Mouse (Mus musculus) spleen, adult 2 months (tissue): Measurements from ENCODE around the gene Tufm. TPM values are rescaled to one million over a fixed set of nuclear protein-coding genes. Genes with fewer than 3 reads are reported as not detected.

ENCODE experiments used
- DNase-seq, 2 experiments: peaks; one replicate each; pipeline versions ENCODE4 v3.0.0 to v3.0.0-alpha.2; 2012 to 2021; ENCODE audit warnings: low spot score in 2 of 2, low read depth in 1 of 2
- H3K27ac ChIP-seq: fragments of 200-500 bp; 2 replicates; pipeline ENCODE4 v1.5.1; 2012; ENCODE audit warnings: low read length, inconsistent platforms; ENCODE audit not compliant: insufficient read depth
- H3K27me3 ChIP-seq: fragments of 200-500 bp; 2 replicates; pipeline ENCODE4 v1.6.1; 2012; ENCODE audit warnings: mild to moderate bottlenecking, moderate library complexity, low read length, inconsistent platforms; ENCODE audit not compliant: control insufficient read depth, insufficient read depth
- H3K36me3 ChIP-seq: fragments of 200-500 bp; 2 replicates; pipeline ENCODE4 v1.6.1; 2012; ENCODE audit warnings: mild to moderate bottlenecking, low read length, inconsistent platforms; ENCODE audit not compliant: control insufficient read depth, insufficient read depth
- H3K4me1 ChIP-seq: fragments of 200-500 bp; 2 replicates; pipeline ENCODE4 v1.6.1; 2011; ENCODE audit warnings: inconsistent platforms; ENCODE audit not compliant: control insufficient read depth, insufficient read depth, insufficient read length
- H3K4me3 ChIP-seq: fragments of 200-500 bp; 2 replicates; pipeline ENCODE4 v1.5.1; 2011; ENCODE audit warnings: mild to moderate bottlenecking, inconsistent platforms; ENCODE audit not compliant: insufficient read depth, insufficient read length; ENCODE audit errors: extremely low read depth
- CTCF ChIP-seq: fragments of 200-500 bp; IDR thresholded peaks from 2 replicates; pipeline ENCODE4 v1.5.1; 2011; ENCODE audit warnings: mild to moderate bottlenecking, inconsistent platforms; ENCODE audit not compliant: insufficient read depth, insufficient read length, insufficient replicate concordance; ENCODE audit errors: extremely low read depth
- POLR2A ChIP-seq: fragments of 200-500 bp; IDR thresholded peaks from 2 replicates; pipeline ENCODE4 v1.6.1; 2011; ENCODE audit warnings: low read depth, low read length, inconsistent platforms
- WGBS: fragments of 180-500 bp; shearing (Covaris S2); methylation state at CpG from one replicate; pipeline ENCODE4 v1.1.7; 2018; 5-methylcytosine and 5-hydroxymethylcytosine counted together
- polyA plus RNA-seq: library from polyadenylated mRNA; depleted of rRNA; stranded (reverse); fragments of >200 nt; gene quantifications from 2 replicates; pipeline ENCODE4 v1.2.3, GENCODE M21; 2012

Tufm gene
- polyA plus RNA-seq, 1 experiment, result 51.8 TPM

DNA sequence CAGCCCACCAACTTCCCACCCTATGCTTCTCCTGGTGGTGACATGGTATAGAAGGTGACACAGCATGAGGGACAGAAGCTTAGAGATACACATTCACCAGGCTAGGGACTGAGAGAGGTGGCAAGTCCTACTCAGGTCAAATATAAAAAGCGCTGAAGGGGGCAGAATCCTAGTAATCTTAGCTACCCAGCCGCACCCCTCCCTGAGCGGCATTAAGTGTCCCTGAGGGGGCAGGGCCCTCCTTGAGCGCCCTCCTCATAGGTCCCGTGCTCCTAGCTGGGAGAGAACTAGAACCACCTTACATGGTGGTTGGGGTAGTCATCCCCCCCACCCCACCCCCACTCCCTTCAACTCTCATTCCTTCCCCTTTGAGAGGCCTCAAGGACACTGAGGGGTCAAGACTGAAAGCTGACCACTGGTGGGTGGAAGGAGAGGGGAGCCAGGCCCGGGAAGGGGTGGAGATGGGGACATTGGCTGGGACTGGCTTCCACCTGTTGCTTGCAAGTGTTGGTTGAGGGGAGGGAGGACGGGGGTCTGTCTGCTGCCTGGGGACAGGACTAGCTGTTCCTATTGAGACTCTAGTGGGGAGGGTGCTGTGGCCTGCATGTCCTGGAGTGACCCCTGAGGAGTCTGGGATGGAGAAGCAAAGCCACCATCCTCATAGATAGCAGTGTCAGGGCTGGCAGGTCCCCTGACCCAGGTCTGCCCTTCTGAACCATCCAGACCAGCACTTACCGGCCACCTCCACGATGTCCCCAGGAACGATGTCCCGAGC is 28.1 kb upstream of the Tufm start:
- H3K36me3 ChIP-seq, result no peaks in the 10 kb centered on the region
- no peaks in the 10 kb centered on the region for H3K27me3 ChIP-seq
- no peak overlapping the region for H3K4me3 ChIP-seq
- H3K27ac ChIP-seq, result no peak overlapping the region
- no peak for TF ChIP-seq POLR2A
- no peak for TF ChIP-seq CTCF
- WGBS, result 91% methylated on average over 11 of the region's 11 CpGs
- no peak for DNase-seq
- H3K4me1 ChIP-seq, result no peaks in the 10 kb centered on the region

- no peaks in the 10 kb centered on the region; the same call in 1 of the 2 replicates for H3K4me1 ChIP-seq
- 46% methylated on average over 10 of the region's 10 CpGs for WGBS
- no peak overlapping the region for H3K4me3 ChIP-seq
- no peak overlapping the region for H3K27ac ChIP-seq
- TF ChIP-seq POLR2A (no peak), CTCF (no peak)
- no peaks in the 10 kb centered on the region for H3K36me3 ChIP-seq
- no peaks in the 10 kb centered on the region for H3K27me3 ChIP-seq
- no peak for DNase-seq
Measured at GRCm38 (mm10) chr7:126460623-126461399, 26.4 kb upstream of the Tufm start.

DNA sequence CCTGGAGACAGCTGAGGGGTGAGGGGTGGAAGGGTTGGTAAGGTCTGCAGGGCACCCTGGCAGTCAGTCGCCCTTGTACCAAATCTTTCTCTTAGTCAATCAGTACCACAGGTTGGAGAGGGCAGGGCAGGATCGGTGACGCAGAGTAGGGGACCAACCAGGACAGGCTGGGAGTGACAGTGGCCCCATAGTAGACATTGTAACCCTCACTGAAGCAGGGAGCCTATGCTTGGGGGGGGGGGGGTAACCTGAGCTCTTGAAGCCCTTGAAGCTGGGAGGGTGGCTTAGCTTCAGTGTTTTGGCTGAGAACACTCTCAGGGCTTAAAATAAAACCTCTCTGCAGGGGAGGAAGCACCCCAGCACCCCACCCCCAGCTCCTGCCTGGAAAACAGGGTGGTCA is 25.5 kb upstream of the Tufm start:
- H3K4me1 ChIP-seq, result no peaks in the 10 kb centered on the region; the same call in 1 of the 2 replicates
- peaks cover 1% of the 10 kb centered on the region for H3K36me3 ChIP-seq
- WGBS, result 94% methylated on average over 3 of the region's 3 CpGs
- H3K4me3 ChIP-seq, result no peak overlapping the region
- no peaks in the 10 kb centered on the region for H3K27me3 ChIP-seq
- no peak overlapping the region for H3K27ac ChIP-seq
- TF ChIP-seq CTCF, result no peak
- TF ChIP-seq POLR2A, result no peak
- DNase-seq, result no peak

DNA sequence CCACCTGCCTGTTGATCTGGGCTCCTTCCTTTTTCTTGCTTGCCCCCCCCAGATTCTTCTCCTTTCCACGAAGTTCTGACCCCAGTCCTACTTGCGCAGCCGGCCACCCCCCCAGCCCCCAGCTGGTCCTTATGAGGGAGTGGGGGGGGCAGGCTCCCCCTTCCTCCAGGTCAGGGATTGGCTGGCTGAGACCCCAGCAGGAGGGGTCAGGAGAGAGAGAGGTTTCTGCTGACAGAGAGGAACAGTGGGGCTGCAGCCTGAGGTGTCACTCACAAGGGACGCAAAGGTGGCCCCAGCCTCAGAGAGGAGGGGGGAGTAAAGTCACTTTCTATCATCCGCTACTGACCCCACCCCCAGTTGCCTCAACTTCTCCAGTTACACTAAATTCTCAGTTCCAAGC is 24.2 kb upstream of the Tufm start, which contains the start of gene Atp2a1:
Gene Atp2a1, minus strand, starts transcription at position 105 of the 400 bp plus-strand sequence.
- WGBS, result 66% methylated on average over 5 of the region's 5 CpGs
- peaks cover 8% of the 10 kb centered on the region for H3K36me3 ChIP-seq
- no peaks in the 10 kb centered on the region for H3K27me3 ChIP-seq
- no peaks in the 10 kb centered on the region; the same call in 1 of the 2 replicates for H3K4me1 ChIP-seq
- H3K4me3 ChIP-seq, result no peak within 1 kb of the TSS
- no peak for DNase-seq
- no peak within 1 kb of the TSS for H3K27ac ChIP-seq
- no peak for TF ChIP-seq POLR2A
- no peak for TF ChIP-seq CTCF

- Histone ChIP-seq H3K4me3 (no peak overlapping the region), H3K36me3 (peaks cover 11% of the 10 kb centered on the region), H3K27ac (no peak overlapping the region), H3K4me1 (no peaks in the 10 kb centered on the region; the same call in 1 of the 2 replicates), H3K27me3 (no peaks in the 10 kb centered on the region)
- WGBS, result 73% methylated on average over 4 of the region's 4 CpGs
- TF ChIP-seq CTCF (no peak), POLR2A (no peak)
- DNase-seq, result no peak
Measured at GRCm38 (mm10) chr7:126463547-126463946, 23.6 kb upstream of the Tufm start.

- H3K4me3 ChIP-seq, result no peak overlapping the region
- 18% methylated on average over 4 of the region's 4 CpGs for WGBS
- no peaks in the 10 kb centered on the region for H3K27me3 ChIP-seq
- no peaks in the 10 kb centered on the region; the same call in 1 of the 2 replicates for H3K4me1 ChIP-seq
- peaks cover 17% of the 10 kb centered on the region for H3K36me3 ChIP-seq
- DNase-seq, result no peak
- TF ChIP-seq CTCF, result no peak
- no peak for TF ChIP-seq POLR2A
- no peak overlapping the region for H3K27ac ChIP-seq
Measured at GRCm38 (mm10) chr7:126464121-126464520, 23.0 kb upstream of the Tufm start.

GRCm38 (mm10) chr7:126464836-126465235 is 22.3 kb upstream of the Tufm start:
- H3K4me1 ChIP-seq, result no peaks in the 10 kb centered on the region; the same call in 1 of the 2 replicates
- 79% methylated on average over 5 of the region's 5 CpGs for WGBS
- H3K36me3 ChIP-seq, result peaks cover 19% of the 10 kb centered on the region
- H3K4me3 ChIP-seq, result no peak overlapping the region
- TF ChIP-seq CTCF (no peak), POLR2A (no peak)
- no peak overlapping the region for H3K27ac ChIP-seq
- H3K27me3 ChIP-seq, result no peaks in the 10 kb centered on the region
- no peak for DNase-seq
